Mouse (Mus musculus): ENCODE measurements around the gene Col25a1. TPM values are rescaled to one million over a fixed set of nuclear protein-coding genes. Genes with fewer than 3 reads are reported as not detected.

Gene Col25a1
- polyA plus RNA-seq, 1 experiment from 2014 or later = 6.3 TPM

- no peak overlapping the region for H3K4me2 ChIP-seq
- 21% methylated on average over 5 of the region's 5 CpGs for WGBS
Measured at GRCm38 (mm10) chr3:130574652-130575051, 443.4 kb downstream of the Col25a1 start.

GRCm38 (mm10) chr3:130576683-130577082, 445.4 kb downstream of the Col25a1 start:
- Histone ChIP-seq H3K9ac (ENCODE audit: low read depth, low read length) (no peak overlapping the region), H3K9me3 (ENCODE audit: control insufficient read depth, low read length) (no peaks in the 10 kb centered on the region; the same call in 1 of the 2 replicates), H3K4me2 (no peak overlapping the region), H3K36me3 (ENCODE audit: control insufficient read depth, insufficient read depth, low read length) (no peaks in the 10 kb centered on the region), H3K27me3 (replicated peaks; ENCODE audit: control insufficient read depth, insufficient read depth, low read length) (no peaks in the 10 kb centered on the region), H3K27ac (ENCODE audit: low read depth, low read length) (no peak overlapping the region), H3K4me3 (ENCODE audit: low read depth, low read length) (no peak overlapping the region), H3K4me1 (replicated peaks; ENCODE audit: control insufficient read depth, insufficient read depth, low read length) (no peaks in the 10 kb centered on the region)
- 60% methylated on average over 6 of the region's 6 CpGs for WGBS
- ATAC-seq (replicated peaks; ENCODE audit: low FRiP score) (no peak), DNase-seq (ENCODE audit: low spot score) (no peak)

More at GRCm38 (mm10) chr3:130574652-130575051, 443.4 kb downstream of the Col25a1 start:
- DNase-seq (ENCODE audit: low spot score) (no peak), ATAC-seq (replicated peaks; ENCODE audit: low FRiP score) (no peak)
- no peak overlapping the region for H3K9ac ChIP-seq (ENCODE audit: low read depth, low read length)
- H3K27ac ChIP-seq (ENCODE audit: low read depth, low read length) = no peak overlapping the region
- H3K9me3 ChIP-seq (ENCODE audit: control insufficient read depth, low read length) = no peaks in the 10 kb centered on the region; the same call in 1 of the 2 replicates
- H3K4me3 ChIP-seq (ENCODE audit: low read depth, low read length) = no peak overlapping the region
- no peaks in the 10 kb centered on the region for H3K4me1 ChIP-seq (replicated peaks; ENCODE audit: control insufficient read depth, insufficient read depth, low read length)
- no peaks in the 10 kb centered on the region for H3K27me3 ChIP-seq (replicated peaks; ENCODE audit: control insufficient read depth, insufficient read depth, low read length)
- no peaks in the 10 kb centered on the region for H3K36me3 ChIP-seq (ENCODE audit: control insufficient read depth, insufficient read depth, low read length)

- no peaks in the 10 kb centered on the region for H3K27me3 ChIP-seq (replicated peaks; ENCODE audit: control insufficient read depth, insufficient read depth, low read length)
- 76% methylated on average over 17 of the region's 17 CpGs for WGBS
- H3K9ac ChIP-seq (ENCODE audit: low read depth, low read length) = no peak overlapping the region
- no peak overlapping the region for H3K4me3 ChIP-seq (ENCODE audit: low read depth, low read length)
- H3K9me3 ChIP-seq (ENCODE audit: control insufficient read depth, low read length) = no peaks in the 10 kb centered on the region; the same call in 1 of the 2 replicates
- H3K36me3 ChIP-seq (ENCODE audit: control insufficient read depth, insufficient read depth, low read length) = no peaks in the 10 kb centered on the region
- no peak overlapping the region for H3K4me2 ChIP-seq
- no peak for DNase-seq (ENCODE audit: low spot score)
- no peak overlapping the region for H3K27ac ChIP-seq (ENCODE audit: low read depth, low read length)
- no peak for ATAC-seq (replicated peaks; ENCODE audit: low FRiP score)
- H3K4me1 ChIP-seq (replicated peaks; ENCODE audit: control insufficient read depth, insufficient read depth, low read length) = no peaks in the 10 kb centered on the region
Measured at GRCm38 (mm10) chr3:130579501-130579900, 448.2 kb downstream of the Col25a1 start.

- WGBS = 82% methylated on average over 2 of the region's 2 CpGs
- no peaks in the 10 kb centered on the region for H3K36me3 ChIP-seq (ENCODE audit: control insufficient read depth, insufficient read depth, low read length)
- H3K9me3 ChIP-seq (ENCODE audit: control insufficient read depth, low read length) = no peaks in the 10 kb centered on the region; the same call in 1 of the 2 replicates
- no peaks in the 10 kb centered on the region for H3K4me1 ChIP-seq (replicated peaks; ENCODE audit: control insufficient read depth, insufficient read depth, low read length)
- no peaks in the 10 kb centered on the region for H3K27me3 ChIP-seq (replicated peaks; ENCODE audit: control insufficient read depth, insufficient read depth, low read length)
- DNase-seq (ENCODE audit: low spot score) (no peak), ATAC-seq (replicated peaks; ENCODE audit: low FRiP score) (no peak)
- no peak overlapping the region for H3K27ac ChIP-seq (ENCODE audit: low read depth, low read length)
- no peak overlapping the region for H3K4me2 ChIP-seq
- no peak overlapping the region for H3K4me3 ChIP-seq (ENCODE audit: low read depth, low read length)
- H3K9ac ChIP-seq (ENCODE audit: low read depth, low read length) = no peak overlapping the region
Measured at GRCm38 (mm10) chr3:130581577-130581976, 450.3 kb downstream of the Col25a1 start.

GRCm38 (mm10) chr3:130582903-130583664, 451.8 kb downstream of the Col25a1 start:
- WGBS = 84% methylated on average over 13 of the region's 13 CpGs
- no peak for ATAC-seq (replicated peaks; ENCODE audit: low FRiP score)

DNA sequence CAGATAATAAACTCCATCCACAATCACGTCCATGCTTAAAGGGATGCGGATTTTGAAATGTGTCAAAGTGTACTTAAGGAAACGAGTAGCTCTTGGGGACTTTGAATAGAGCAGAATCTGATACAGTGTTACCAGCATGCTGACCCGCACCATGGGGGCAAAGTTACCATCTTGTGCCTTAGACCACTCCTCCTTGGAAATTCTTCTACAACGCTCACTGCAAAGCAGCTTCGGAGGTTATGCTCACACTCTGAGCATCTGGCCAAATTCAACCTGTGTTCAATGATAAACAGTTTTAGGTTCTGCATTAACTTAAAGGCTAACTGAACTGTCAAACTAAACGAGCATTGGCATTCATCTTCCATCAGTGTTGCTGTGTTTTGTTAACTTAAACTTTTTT, 452.7 kb downstream of the Col25a1 start:
- ATAC-seq (replicated peaks; ENCODE audit: low FRiP score) = no peak

More at GRCm38 (mm10) chr3:130582903-130583664, 451.8 kb downstream of the Col25a1 start:
- no peak overlapping the region for H3K4me2 ChIP-seq
- no peak for DNase-seq (ENCODE audit: low spot score)
- no peak overlapping the region for H3K9ac ChIP-seq (ENCODE audit: low read depth, low read length)
- H3K27me3 ChIP-seq (replicated peaks; ENCODE audit: control insufficient read depth, insufficient read depth, low read length) = no peaks in the 10 kb centered on the region
- no peaks in the 10 kb centered on the region for H3K9me3 ChIP-seq (ENCODE audit: control insufficient read depth, low read length)
- no peak overlapping the region for H3K27ac ChIP-seq (ENCODE audit: low read depth, low read length)
- H3K36me3 ChIP-seq (ENCODE audit: control insufficient read depth, insufficient read depth, low read length) = no peaks in the 10 kb centered on the region
- H3K4me3 ChIP-seq (ENCODE audit: low read depth, low read length) = no peak overlapping the region
- no peaks in the 10 kb centered on the region for H3K4me1 ChIP-seq (replicated peaks; ENCODE audit: control insufficient read depth, insufficient read depth, low read length)

DNA sequence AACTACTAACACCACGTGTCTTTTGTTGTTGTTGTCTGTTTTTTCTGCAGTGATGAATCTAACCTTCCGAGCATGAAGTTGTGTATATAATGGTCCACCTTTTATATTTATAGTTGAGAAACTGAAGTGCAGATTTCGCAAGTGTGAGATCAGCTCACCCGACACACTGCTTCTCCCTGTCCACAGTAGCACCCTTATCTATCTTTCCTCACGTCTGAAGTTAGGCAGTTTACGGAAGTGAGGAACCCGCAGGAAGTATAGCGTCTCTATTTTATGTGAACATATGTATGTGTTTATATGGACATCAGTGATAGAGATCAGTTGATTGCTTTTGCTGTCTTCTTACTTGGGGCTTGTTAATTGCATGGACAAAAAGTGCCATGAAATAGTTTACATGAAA, 463.7 kb downstream of the Col25a1 start:
- DNase-seq (ENCODE audit: low spot score) (no peak), ATAC-seq (replicated peaks; ENCODE audit: low FRiP score) (peak; percentile 53; the same call in 1 of the 2 replicates)
- no peak overlapping the region for H3K9ac ChIP-seq (ENCODE audit: low read depth, low read length)
- no peak overlapping the region for H3K4me3 ChIP-seq (ENCODE audit: low read depth, low read length)
- no peaks in the 10 kb centered on the region for H3K27me3 ChIP-seq (replicated peaks; ENCODE audit: control insufficient read depth, insufficient read depth, low read length)
- H3K4me1 ChIP-seq (replicated peaks; ENCODE audit: control insufficient read depth, insufficient read depth, low read length) = 0 out of 2 replicates have a peak, but pooled peaks cover 3% of the 10 kb centered on the region
- no peaks in the 10 kb centered on the region for H3K36me3 ChIP-seq (ENCODE audit: control insufficient read depth, insufficient read depth, low read length)
- H3K27ac ChIP-seq (ENCODE audit: low read depth, low read length) = no peak overlapping the region
- 57% methylated on average over 8 of the region's 8 CpGs for WGBS
- H3K9me3 ChIP-seq (ENCODE audit: control insufficient read depth, low read length) = no peaks in the 10 kb centered on the region
- no peak overlapping the region for H3K4me2 ChIP-seq

More for the DNA sequence above, 452.7 kb downstream of the Col25a1 start:
- no peaks in the 10 kb centered on the region for H3K9me3 ChIP-seq (ENCODE audit: control insufficient read depth, low read length)
- no peak for DNase-seq (ENCODE audit: low spot score)
- no peaks in the 10 kb centered on the region for H3K4me1 ChIP-seq (replicated peaks; ENCODE audit: control insufficient read depth, insufficient read depth, low read length)
- no peak overlapping the region for H3K4me3 ChIP-seq (ENCODE audit: low read depth, low read length)
- H3K27ac ChIP-seq (ENCODE audit: low read depth, low read length) = no peak overlapping the region
- no peaks in the 10 kb centered on the region for H3K36me3 ChIP-seq (ENCODE audit: control insufficient read depth, insufficient read depth, low read length)
- no peak overlapping the region for H3K4me2 ChIP-seq
- no peaks in the 10 kb centered on the region for H3K27me3 ChIP-seq (replicated peaks; ENCODE audit: control insufficient read depth, insufficient read depth, low read length)
- 76% methylated on average over 7 of the region's 7 CpGs for WGBS
- H3K9ac ChIP-seq (ENCODE audit: low read depth, low read length) = no peak overlapping the region

DNA sequence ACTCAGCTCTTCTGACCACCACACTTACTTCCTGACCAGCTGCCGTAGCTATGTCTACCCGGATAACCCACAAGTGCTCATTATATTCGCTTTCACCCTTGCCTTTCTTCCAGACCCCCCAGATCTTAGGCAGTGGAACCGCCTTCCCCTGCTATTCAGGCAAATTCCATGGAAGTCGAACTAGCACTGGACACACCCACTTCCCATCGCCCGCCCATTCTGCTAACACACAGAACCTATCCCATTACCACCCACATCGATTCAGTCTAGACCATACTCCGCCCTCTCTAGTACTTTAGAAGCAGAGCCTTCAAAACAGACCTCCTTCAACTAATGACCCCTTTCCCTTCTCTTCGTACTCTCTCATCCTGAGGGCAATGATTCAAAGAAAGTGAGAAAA, 470.2 kb downstream of the Col25a1 start:
- no peaks in the 10 kb centered on the region for H3K4me1 ChIP-seq (replicated peaks; ENCODE audit: control insufficient read depth, insufficient read depth, low read length)
- no peak overlapping the region for H3K4me2 ChIP-seq
- no peak overlapping the region for H3K4me3 ChIP-seq (ENCODE audit: low read depth, low read length)
- ATAC-seq (replicated peaks; ENCODE audit: low FRiP score) (no peak), DNase-seq (ENCODE audit: low spot score) (no peak)
- no peak overlapping the region for H3K27ac ChIP-seq (ENCODE audit: low read depth, low read length)
- H3K9ac ChIP-seq (ENCODE audit: low read depth, low read length) = no peak overlapping the region
- no peaks in the 10 kb centered on the region for H3K36me3 ChIP-seq (ENCODE audit: control insufficient read depth, insufficient read depth, low read length)
- H3K27me3 ChIP-seq (replicated peaks; ENCODE audit: control insufficient read depth, insufficient read depth, low read length) = no peaks in the 10 kb centered on the region
- WGBS = 72% methylated on average over 10 of the region's 10 CpGs
- H3K9me3 ChIP-seq (ENCODE audit: control insufficient read depth, low read length) = no peaks in the 10 kb centered on the region

DNA sequence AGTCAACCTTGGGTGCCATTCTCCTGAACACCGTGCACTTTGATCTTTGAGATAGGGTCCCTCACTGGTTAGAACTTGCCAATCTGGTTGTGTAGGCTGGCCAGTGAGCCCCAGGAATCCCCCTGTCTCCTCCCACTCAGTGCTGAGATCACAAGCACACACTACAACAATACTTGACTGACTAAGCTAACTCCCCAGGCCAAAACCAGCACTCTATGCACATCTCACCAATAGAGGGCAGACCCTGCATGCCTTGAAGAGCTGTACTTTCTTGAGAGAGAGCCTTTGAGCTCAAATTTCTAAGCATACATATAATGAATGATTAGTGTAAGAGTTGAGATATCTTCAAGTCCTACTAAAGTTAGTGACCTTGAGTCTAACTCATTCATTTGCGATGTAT, 476.6 kb downstream of the Col25a1 start:
- Histone ChIP-seq H3K4me1 (replicated peaks; ENCODE audit: control insufficient read depth, insufficient read depth, low read length) (no peaks in the 10 kb centered on the region), H3K27ac (ENCODE audit: low read depth, low read length) (no peak overlapping the region), H3K36me3 (ENCODE audit: control insufficient read depth, insufficient read depth, low read length) (no peaks in the 10 kb centered on the region), H3K4me3 (ENCODE audit: low read depth, low read length) (no peak overlapping the region), H3K9ac (ENCODE audit: low read depth, low read length) (no peak overlapping the region), H3K27me3 (replicated peaks; ENCODE audit: control insufficient read depth, insufficient read depth, low read length) (no peaks in the 10 kb centered on the region), H3K4me2 (no peak overlapping the region), H3K9me3 (ENCODE audit: control insufficient read depth, low read length) (no peaks in the 10 kb centered on the region)
- DNase-seq (ENCODE audit: low spot score) = no peak
- ATAC-seq (replicated peaks; ENCODE audit: low FRiP score) = no peak
- 72% methylated on average over 2 of the region's 2 CpGs for WGBS
